Mouse (Mus musculus) thymus, adult 18-20 months (tissue): ENCODE data around the gene Hspb7.

Experiments
- DNase-seq, 2 experiments: peaks; one replicate each; pipeline ENCODE4 v3.0.0; 2022; ENCODE audit warnings: mixed read lengths in 2 of 2

The Hspb7 gene

DNA sequence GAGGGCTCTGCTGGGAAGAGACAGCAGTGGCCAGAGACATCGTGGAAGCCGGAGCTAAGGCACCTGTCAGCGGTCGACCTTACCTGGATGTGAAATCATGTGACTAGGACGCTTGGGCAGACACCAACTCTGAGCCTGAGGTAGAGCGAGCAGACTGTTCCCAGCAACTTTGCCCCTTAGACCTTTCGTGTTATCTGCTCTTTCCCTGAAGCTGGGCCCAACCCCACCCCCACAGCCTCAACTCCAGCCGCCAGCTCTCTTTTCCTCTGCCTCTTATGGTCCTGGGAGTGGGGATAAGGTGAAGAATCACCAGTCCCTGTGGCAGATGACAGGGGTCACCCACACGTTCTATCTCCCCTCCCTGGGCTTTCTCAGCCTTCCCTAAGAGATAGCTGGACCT, 307 bp downstream of the Hspb7 start:
- no peak for DNase-seq

- DNase-seq = no peak
These were observed 844 bp downstream of the Hspb7 start for GRCm38 (mm10) chr4:141421423-141421822.

DNA sequence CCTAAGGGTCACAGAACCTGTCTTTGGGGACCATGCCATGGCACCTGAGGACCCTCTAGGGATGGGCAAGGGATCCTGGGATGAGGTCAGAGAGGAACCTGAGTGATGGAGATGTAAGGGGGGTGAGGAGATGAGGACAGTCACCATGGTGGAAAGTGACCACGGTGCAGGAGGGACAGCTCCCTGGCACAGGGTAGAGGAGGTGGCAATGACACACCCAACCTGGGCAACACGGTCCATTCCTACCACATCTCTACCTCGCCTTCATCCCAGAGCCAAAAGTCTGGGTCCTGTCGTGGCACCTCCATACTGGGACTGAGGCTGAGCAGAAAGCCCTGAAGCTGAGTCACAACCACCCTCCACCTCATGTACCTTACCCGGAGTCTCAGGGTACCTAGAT, 2.3 kb downstream of the Hspb7 start:
- DNase-seq = no peak

DNA sequence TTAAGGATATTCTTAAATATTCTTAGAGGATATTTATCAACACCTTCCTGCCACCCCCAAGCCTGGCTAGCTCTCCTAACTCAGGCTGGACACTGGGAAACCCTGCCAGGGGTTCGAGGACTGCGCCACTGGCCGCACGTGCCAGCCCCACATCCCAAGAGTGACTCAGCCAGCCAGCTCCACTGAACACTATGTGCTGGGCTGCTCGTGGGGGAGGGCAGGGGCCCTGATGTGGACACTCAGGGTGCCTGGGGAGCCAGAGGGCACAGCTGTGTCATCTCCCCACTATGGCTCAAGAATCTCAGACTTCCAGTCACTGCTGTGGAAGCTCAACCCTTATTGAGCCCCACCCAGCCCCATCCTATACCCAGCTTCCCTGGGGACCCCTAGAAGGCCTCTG, 2.7 kb downstream of the Hspb7 start:
- no peak for DNase-seq

DNA sequence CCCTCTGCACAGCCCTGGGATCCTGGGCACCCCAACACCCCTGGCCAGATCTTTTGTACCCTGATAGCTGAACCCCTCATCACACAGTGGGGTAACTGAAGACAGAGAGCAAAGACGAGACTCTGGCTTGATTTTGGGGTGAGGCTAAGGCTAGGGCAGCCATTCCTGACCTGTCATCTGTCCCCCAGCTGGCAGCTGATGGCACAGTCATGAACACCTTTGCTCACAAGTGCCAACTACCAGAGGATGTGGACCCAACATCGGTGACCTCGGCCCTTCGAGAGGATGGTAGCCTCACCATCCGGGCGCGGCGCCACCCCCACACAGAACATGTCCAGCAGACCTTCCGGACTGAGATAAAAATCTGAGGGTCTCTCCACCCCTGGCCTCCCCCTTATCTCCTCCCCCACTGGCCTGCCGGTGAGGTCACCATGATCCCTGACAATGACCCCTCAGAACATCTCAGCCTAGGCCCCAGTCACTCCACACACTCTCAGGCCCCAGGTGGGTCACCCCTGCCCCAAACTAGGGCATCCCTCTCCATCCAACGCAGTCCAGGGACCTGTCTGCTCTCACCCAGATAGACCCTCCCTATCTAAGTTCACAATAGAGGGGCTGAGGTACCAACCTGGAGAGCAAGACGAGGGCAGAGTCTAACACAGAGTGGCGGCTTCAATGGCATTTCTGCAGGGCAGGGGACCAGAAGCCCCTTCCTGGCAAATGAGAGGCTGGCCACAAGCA, 3.3 kb downstream of the Hspb7 start:
- DNase-seq = no peak

- DNase-seq = peak in 1 of 2 experiments; percentile 32
These were observed 5.2 kb downstream of the Hspb7 start for GRCm38 (mm10) chr4:141425484-141426479.

DNA sequence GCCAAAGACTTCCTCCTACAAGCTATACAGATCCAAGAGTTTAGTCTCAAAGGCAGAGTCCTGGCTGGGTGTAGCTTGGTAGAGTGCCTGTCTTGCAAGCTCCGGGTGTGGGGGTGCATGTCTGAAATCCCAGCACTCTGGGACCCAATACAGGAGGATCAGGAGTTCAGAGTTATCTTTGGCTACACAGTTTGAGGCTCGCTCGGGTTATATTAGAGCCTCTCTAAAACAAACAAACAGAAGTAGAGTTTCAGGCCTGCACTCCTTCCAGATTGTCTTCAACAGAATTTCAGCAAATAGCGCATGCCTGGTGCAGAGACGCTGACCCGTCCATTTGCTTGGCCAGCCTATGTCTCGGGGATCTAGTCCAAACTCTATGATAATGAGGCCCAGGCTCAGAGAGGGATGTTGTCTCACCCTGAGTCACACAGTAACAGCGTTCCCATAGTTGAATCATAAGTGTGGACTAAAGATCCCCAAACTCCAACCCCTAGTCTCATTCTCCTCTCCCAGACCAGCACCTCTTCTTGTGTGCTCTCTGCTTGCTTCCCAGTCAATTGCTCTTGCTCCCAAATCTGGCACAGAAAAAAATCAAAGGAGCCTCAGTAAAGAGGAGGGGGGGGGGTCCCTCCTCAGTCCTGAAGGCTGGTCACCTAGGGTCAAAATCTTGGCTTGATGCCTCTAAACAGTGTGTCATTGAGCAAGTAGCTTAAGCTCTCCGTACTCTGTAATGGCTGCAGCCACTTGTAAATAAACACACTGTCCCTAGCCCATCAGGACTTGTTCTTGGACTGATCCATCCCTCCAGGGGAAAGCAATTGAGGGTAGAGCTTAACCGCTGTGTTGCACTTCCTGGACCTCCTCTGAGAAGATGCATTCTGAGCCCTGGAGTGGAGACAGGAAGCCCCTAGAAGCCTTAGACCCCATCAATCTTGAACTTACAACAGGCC, 6.5 kb downstream of the Hspb7 start:
- no peak for DNase-seq

- no peak for DNase-seq
These were observed 7.3 kb downstream of the Hspb7 start for GRCm38 (mm10) chr4:141427921-141428320.

- no peak for DNase-seq
These were observed 8.8 kb downstream of the Hspb7 start for GRCm38 (mm10) chr4:141429381-141429780.

DNA sequence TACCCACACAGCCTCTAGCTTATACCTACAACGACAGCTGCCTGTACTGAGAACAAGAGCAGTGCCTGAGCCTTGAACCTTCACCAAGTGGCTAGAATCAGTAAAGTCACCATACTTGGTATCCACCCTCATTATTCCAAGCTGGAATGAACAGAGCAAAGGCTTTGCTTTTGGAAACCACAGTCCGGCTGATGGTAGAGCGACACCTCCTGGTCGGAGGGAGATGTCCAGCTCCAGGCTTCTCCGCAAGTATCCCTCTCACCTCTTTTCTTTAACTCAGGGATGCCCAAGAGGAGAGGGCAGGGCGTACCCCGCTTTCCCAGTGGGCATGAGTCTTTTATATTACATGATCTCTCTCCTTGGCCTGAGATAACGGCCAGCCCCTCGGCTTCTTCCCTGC, 9.3 kb downstream of the Hspb7 start:
- no peak for DNase-seq

DNA sequence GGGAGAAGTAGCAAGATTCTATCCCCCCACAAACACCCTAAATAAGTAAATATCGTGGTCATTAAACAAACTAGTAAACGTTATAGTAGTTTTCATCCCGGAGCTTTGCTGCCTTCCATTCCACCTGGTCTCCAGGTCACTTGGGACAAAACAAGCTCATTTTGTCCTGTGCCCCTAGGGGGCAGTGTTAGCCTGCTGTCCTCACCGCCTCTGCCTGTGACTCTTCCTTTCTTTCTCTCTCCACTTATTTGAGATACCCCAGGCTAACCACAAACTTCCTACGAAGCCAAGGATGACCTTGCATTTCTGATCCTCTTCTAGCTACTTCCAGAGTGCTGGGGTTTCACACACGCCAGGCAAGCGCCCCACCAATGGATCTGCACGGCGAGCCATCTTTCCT, 10.4 kb downstream of the Hspb7 start:
- DNase-seq = peak in 1 of 2 experiments; percentile 46

- DNase-seq = no peak
These were observed 12.1 kb downstream of the Hspb7 start for GRCm38 (mm10) chr4:141432666-141433065.

- no peak for DNase-seq
These were observed 12.6 kb downstream of the Hspb7 start for GRCm38 (mm10) chr4:141433191-141433590.

- DNase-seq = no peak
These were observed 15.4 kb downstream of the Hspb7 start, which contains the start of gene Srarp for GRCm38 (mm10) chr4:141435974-141436373. TSS of gene Srarp (minus strand) at chr4:141436105.

DNA sequence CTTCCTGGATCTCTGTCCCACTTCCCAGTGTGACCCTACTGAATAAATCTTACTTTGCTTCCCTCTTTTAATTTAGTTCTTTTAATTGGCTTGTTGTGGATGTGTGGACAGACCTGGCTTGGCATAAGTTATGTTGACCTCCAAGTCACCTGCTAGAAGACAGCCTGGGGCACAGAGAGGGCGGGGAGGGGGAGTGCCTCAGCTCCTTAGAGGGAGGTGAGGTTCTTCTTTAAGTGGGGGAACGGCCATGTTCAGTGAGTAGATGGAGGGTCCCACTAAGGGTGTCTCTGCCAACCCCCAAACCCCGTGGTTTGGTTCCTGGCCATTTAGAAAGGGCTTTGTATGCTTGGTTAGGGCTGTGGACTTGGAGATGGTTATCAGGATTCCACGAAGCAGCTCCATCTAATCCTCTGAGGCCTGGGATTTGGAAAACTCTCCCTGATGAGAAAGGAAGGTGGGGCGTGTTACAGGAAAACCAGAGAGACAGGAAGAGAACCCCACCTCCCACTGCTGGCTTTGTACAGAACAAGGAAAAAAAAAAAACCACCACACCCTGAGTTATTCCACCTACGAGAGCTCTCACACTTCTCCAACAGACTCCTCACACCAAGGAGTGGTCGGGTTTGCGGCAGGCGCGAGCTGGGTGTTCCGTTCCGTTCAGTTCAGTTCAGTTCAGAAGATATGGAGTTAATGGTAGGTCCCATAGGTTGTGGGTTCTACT, 18.7 kb downstream of the Hspb7 start:
- DNase-seq = no peak

DNA sequence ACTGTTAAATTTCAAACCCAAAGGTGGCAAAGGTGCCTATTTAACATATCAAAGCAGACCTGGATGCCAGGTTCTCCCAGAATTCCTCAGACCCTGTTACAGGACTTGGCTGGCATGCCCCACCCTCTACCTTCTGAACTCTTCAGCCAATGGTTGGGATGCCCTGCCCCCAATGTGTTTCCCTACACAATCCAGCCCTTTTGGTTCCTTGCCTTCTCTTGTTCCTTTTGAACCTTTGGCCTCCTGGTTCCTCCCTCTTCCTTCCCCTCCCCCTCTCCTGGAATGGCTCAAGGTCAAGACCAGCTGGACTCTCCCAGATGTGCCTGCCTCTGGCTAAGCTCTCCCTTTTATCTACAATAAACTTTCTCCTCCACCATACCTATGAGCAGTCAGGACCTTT, 20.3 kb downstream of the Hspb7 start:
- DNase-seq = no peak

DNA sequence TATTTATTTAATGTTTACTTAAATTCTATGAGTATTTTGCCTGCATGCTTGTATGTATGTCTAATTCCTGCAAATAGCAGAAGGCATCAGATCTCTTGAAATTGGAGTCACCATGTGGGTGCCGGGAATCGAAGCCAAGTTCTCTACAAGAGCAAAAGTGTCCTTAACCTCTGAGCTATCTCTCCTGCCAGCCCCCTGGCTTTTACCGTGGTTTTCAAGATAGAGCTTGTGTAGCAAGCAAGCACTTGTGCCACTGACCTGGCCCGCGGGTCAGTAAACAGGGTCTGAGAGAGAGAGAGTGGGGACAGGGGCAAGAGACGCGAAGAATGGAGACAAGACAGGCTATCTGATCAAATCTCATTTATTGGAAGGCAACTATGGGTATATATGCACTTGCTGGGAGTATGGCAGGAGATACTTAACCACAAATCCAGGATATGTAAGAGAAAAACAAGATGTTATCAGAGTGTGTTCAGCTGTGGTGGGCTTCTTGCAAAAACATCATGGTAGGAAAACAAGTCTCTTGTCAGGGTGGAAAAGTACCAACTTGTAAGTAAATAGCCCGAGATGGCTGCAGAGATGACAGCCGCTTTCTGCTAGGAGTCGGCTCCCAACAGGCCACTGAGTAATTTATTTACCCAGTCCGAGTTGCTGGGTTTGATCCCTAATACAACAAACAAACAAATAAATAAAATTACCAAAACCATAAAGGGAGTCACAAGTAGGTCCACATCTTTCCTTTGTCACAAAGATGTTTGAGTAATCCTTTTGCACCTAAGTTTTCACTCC, 23.3 kb downstream of the Hspb7 start:
- no peak for DNase-seq

DNA sequence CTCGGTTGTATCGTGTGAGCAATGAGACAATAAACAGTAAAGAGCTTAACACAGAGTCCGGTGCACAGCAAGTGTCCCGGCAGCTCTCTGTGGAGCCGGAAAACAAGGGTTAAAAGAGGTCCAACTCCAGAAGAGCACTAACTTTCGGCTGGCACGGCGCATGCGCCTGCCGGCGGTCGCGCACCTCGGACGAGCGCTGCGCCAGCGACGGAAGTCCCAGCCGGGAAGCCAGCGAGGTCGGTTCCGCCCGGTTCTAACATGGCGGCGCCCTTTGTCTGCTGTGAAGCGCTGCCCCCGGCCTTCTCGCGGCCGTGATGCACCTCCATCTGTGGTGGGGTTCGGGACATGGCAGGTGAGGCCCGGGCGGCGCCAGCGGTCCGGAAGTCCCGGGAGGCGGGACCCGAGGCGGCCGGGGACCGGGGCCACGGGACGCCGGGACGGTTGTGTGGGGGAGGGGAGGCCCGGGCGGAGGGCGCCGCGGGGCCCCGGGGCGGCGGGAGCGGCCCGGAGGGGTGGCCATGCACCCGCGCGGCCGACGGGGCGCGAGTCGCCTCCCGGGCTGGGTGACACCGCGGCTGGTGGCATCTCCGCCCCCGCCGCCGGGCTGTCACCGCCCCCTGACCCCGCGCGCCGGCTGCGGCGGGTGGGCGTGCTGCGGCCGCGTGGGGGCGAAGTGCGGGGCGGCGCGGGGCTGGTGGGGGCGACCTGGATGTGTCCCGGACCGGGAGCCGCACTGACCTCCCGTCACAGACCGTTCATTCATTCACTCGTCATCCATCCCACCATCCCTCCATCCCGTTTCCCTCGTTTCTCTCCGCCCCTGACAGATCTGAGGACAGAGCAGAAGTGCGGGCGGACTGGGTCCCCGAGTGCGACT, 24.1 kb downstream of the Hspb7 start, which contains the start of gene Zbtb17:
TSS of gene Zbtb17 (plus strand) at position 204 of the 877 bp plus-strand sequence.
- peak; percentile 82 to 83 for DNase-seq

- no peak for DNase-seq
These were observed 24.7 kb downstream of the Hspb7 start for GRCm38 (mm10) chr4:141445328-141445720.

DNA sequence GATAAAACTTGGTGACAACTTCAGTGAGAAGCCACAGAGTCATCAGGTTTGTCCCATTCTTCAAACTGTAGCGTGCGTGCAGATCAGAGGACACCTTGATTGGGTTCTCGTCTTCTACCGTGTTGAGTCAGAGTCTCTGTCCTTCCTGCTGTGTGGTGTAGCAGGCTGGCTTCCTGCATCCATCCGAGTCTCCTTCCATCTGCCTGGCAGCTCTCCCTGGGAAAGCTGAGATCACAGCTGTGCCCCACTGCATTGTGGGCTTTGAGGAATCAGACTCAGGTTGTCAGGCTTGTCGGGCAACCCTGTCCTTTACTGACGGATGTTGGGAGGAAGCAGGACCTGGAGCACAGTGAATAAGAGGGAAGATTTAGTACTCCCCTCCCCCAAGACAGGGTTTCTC, 25.6 kb downstream of the Hspb7 start:
- no peak for DNase-seq
